Mouse (Mus musculus) kidney, postnatal 14 days (tissue): ENCODE measurements around the gene Vmn2r104.

Experiments
- DNase-seq: peaks from one replicate; pipeline ENCODE4 v3.0.0; 2022; ENCODE audit warnings: mixed read lengths

The Vmn2r104 gene

DNA sequence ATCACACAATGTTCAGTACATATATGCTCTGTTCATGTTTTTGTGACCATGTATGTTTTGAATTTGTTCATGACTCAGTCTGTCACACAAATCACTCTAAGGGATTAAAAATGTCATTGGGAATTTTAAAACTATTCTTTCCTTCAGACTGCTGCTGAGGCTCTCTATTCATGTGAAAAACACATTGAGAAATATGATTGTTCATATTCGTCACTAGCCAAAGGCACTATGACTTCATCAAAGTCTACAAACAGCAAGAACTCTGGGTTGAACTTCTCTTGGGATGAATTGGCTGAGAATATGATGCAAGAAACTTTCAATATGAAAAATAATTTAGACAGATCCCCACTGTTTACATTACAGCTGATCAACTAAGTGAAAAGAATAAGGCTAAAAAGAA, at the start of gene Vmn2r104:
Gene Vmn2r104 (minus strand): TSS at position 101 of the 400 bp plus-strand sequence.
- no peak for DNase-seq

DNA sequence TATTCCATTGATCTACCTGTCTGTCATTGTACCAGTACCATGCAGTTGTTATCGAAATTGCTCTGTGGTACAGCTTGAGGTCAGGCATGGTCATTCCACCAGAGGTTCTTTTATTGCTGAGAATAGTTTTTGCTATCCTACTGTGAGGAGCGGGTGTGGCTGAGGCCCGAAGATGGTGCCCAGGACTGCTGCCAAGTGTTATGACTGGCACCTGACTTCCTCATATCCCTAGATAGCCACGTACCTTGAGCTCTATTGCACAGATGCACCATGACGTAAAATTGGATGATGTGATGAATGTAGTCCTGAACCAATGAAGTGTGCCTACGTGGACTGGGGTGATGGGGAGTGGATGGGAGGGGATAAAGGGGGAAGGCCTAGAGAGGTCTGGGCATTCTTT, 26.0 kb upstream of the Vmn2r104 start:
- DNase-seq = no peak

DNA sequence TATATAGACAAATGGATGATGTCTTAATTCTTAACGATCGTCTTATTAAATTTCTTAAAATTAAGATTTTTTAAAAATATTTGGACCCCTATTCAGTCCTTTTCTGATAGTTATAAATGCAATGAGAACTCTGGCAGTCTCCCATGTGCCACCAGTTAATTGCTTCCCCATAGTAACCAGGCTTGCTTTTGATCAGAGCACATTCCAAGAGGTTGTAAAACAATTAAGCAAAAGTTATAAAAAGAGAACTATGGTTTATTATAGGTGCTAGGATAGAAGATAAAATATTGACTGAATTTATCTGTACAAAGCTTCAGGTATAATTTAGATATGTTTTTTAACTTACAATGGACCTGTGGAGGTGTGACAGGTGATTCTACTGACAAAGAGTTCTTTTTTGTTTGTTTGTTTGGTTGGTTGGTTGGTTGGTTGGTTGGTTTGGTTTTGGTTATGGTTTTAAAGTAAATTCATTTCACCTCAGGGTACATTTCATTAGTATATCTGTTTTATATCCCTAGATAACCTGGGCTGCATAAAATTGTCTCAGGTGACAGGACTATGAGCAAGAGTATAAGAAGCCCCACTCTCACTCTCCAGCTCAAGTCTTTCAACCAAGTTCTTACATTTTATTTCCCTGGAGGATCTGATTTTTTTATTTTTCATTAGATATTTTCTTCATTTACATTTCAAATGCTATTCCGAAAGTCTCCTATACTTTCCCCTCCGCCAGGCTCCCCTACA, 23.7 kb upstream of the Vmn2r104 start:
- no peak for DNase-seq
